Mouse (Mus musculus) liver, postnatal 0 days (tissue): ENCODE measurements around the gene Cpne8.

Source experiments
- CTCF ChIP-seq: sonication (generic); IDR thresholded peaks from 2 replicates; pipeline ENCODE4 v1.5.1; 2016; ENCODE audit warnings: antibody characterized with exemption, low read depth
- EP300 ChIP-seq: IDR thresholded peaks from 2 replicates; pipeline ENCODE4 v1.6.1; 2016; ENCODE audit warnings: antibody characterized with exemption, low read depth, mild to moderate bottlenecking

GRCm38 (mm10) chr15:90497080-90497479 lies 182.2 kb downstream of the Cpne8 start:
- TF ChIP-seq EP300 (no peak), CTCF (no peak)
